Mouse (Mus musculus): ENCODE results near the gene Eps15. TPM values are rescaled to one million over a fixed set of nuclear protein-coding genes. Genes with fewer than 3 reads are reported as not detected.

Gene Eps15
- total RNA-seq, 2 experiments from 2014 or later: 45.7 to 51.3 TPM

DNA sequence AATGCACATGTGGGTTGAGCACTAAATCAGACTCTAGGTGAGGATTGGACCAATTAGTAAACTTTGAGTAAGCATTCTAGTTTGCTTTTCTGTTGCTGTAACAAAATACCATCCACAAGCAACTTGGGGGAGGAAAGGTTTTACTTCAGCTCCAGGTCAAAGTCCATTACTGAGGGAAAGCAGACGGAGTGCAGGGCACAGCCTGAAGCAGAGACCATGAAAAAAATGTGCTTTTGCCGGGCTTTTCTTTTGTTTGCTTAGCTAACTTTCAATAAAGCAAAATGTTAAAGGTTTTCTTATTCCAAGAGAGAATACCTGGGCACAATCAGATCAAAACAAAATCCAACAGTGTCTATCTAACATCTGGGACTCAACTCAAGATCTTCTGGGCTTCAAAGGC, 13.3 kb upstream of the Eps15 start:
- intact Hi-C loops (cut with DNase I): no loop called here
- DNase-seq: no peak

GRCm38 (mm10) chr4:109267452-109267851, 12.6 kb upstream of the Eps15 start:
- no peak for DNase-seq
- intact Hi-C loops (cut with DNase I): no loop called here

DNA sequence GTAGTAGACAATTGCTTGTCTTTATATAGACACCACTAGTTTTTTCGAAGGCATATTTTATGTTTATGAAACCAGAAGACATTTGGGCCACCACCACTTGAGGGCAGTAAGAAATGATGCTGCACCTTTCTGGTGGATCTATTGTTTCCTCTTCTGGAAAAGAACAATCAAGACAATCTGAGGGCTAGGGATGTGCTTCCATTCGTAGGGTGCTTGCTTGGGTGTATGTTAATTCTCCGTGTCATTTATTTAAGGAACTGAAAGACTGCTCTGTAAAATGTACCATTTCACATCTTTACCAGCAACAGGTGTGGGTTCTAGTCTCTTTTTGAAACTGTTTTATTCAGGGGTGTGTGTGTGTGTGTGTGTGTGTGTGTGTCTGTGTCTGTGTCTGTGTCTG, 11.2 kb upstream of the Eps15 start:
- intact Hi-C loops (cut with DNase I): no loop called here
- no peak for DNase-seq

DNA sequence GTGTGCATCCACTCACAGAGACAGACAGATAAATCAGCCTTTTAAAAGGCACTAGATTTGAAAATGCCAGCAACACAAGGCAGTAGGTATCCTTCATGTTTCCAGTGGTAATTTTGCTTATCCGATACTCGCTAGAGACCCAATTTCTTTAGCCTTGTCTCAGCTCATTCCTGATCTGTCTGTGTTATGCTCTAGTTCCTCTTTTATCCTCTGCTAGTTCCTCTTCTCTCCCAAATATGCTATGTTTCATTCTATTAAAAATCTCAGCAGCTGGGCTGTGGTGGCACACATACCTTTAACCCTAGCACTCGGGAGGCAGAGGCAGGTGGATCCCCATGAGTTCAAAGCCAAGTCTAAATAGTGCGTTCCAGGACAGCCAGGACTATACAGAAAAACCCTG, 8.3 kb upstream of the Eps15 start:
- DNase-seq: no peak

GRCm38 (mm10) chr4:109273586-109274240, 6.4 kb upstream of the Eps15 start:
- intact Hi-C loops (cut with DNase I): no loop called here
- no peak for DNase-seq

More for the DNA sequence above, 8.3 kb upstream of the Eps15 start:
- intact Hi-C loops (cut with DNase I): no loop called here

DNA sequence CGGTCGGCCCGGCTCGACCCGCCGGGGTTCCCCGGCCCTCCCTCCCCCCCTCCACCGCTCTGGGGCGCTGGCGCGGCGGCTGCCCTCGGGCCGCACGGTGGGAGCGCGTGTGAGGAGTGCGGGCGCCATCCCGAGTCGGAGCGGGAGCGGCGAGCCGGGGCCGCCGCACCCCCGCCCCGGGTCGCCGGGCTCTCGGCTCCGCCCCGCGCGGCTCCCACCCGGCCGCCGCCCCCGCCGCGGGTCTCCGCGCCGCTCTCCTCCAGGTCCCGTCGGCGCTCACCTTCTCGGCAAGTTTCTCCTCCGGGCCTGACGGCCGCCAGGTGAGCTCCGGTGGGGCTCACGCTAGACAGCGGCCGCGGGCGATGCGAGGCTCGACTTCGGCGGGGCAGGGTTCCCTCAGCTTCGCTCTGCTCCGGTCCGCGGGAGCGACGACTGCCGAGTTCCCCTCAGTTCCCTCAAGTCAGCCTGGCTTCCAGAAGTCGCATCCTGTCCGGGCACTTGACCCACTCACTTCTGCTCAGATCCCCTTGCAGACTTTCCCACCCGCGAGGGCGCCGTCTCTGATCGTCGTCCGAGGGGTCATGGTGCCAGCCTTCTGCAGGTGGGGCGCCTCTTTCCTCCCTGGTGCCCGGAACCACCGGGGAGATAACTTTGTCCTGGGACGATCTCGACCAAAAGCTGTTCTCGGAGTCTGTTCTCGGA, 542 bp downstream of the Eps15 start:
- DNase-seq: peak in 1 of 2 experiments; percentile 41
- intact Hi-C loops (cut with DNase I): loop anchor here (2.0 to 5.0 kb wide), 3 partner anchors 78 to 450 kb away; partner anchors contain the start of genes Faf1 and Osbpl9

DNA sequence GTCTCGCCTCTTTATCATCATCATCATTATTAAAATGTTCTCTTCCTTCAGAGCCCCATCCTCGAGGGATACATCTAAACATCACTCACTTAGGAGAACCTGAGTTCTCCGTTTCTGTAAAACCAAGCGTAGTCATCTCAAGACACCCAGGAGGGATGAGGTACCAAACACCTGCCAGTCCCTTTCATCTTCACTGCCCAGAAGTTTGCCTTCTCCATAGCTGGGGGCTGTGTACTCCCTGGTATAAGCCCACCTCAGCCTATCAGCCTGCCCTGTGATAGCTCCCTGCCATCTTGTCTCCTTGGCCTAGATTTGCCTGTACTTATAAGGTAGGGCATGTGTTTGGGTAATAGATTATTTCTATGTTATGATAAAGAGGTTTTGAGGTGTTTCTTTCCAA, 1.1 kb downstream of the Eps15 start:
- intact Hi-C loops (cut with DNase I): loop anchor here (2.0 to 5.0 kb wide), 3 partner anchors 79 to 450 kb away; partner anchors contain the start of genes Faf1 and Osbpl9

GRCm38 (mm10) chr4:109281946-109282345, 1.9 kb downstream of the Eps15 start:
- intact Hi-C loops (cut with DNase I): loop anchor here (2.0 to 5.0 kb wide), 3 partner anchors 80 to 451 kb away; partner anchors contain the start of genes Faf1 and Osbpl9

More for the DNA sequence above, 1.1 kb downstream of the Eps15 start:
- no peak for DNase-seq

DNA sequence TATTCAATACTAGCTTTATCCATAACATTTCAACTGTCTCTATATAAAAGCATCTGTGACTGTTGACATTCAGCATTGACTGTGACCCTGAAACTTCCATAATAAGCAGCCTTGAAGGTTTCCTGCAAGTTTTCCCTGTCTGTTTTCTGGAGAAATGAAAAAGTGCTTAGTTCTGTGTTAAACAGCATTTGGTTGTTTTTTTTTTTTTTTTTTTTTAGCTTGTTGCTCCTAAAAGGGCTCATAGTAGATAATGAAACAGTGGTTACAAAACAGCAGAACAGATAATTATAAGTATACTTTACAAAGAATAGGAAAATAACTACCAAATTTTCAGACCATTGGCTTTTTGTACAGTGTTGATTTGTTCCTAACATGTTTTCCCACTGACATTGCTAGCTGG, 14.6 kb downstream of the Eps15 start:
- DNase-seq: no peak
- intact Hi-C loops (cut with DNase I): no loop called here

More at GRCm38 (mm10) chr4:109281946-109282345, 1.9 kb downstream of the Eps15 start:
- no peak for DNase-seq

- DNase-seq: no peak
- intact Hi-C loops (cut with DNase I): no loop called here
Observed at GRCm38 (mm10) chr4:109296510-109296909, 16.4 kb downstream of the Eps15 start.

- intact Hi-C loops (cut with DNase I): no loop called here
- no peak for DNase-seq
Observed at GRCm38 (mm10) chr4:109299136-109299535, 19.1 kb downstream of the Eps15 start.

DNA sequence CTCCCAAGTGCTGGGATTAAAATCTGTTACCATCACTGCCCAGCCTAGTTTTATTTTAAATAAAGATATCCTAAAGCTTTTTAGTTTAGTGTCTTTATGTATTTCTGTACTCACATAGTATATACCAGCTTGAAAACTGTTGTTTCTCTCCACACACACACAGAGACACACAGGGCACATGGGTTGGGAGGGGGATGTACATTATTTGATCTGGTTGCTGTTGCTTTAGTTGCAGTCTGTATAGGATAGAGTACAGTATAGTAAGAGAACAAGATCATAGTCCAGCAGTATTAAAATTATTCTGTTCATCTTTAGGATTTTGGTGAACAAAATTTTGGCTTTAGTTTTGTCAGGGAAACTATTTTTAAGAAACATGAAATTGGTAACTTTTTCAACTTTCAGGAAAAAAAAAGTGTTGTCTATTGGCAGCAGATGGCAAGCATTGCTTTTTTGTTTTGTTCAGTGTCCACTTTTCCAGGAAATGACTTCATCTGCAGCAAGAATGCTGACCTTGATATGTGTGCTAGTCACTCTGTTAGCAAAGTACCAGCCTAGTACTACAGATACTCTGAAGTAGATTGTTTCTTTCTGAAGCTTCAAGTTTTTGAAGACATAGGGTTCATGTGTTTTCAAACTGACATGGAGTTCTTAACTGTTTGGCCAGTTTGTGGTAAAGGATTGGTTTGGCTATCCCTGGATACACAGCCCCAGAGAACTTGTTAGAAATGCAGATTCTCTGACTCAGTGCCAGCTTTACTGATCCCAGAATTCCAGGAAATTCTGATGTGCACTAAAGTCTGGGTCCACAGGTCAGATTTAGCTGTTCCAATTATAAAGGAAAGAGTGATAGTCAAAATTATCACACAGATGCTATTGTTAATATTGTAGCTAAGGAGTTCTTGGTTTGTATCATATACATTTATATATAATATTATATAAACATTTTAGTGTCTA, 37.1 kb downstream of the Eps15 start:
- DNase-seq: no peak
- intact Hi-C loops (cut with DNase I): no loop called here

DNA sequence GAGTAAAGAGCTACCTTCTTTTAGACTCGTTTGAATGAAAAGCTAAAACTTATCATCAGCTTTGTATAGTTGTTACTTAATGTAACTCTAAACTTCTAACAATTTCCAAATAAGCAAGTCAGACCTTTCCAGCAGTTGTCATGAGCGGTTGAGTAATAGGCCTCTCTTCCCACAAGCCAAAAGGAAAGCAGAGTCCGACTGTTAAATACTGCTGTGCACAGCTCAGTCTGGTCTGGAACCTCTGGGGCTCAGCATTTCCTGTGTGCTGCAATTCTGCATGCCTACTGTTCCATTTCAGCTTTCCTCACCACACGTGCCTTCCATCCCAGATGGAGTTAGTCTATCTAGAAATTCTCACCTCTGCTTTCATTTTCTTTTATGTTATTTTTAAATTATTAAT, 56.7 kb downstream of the Eps15 start:
- intact Hi-C loops (cut with DNase I): no loop called here

DNA sequence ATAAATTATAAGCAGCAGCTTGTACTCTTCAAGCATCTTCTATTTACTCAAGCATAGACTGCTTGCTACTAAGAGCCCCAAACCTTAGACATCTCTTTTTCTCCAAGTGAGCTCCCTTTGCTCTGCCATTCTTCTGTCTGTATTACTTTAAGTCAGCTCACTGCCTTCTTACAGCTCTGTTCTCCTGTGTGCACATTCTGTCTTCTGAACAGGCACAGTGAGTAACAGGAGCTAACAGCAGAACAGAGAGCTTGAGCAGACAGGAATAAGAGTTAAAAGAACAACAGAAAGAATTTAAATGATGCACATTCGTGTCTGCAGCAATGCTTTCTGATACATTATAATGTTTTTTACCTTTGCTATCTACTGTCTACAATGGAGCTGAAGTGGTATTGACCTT, 61.2 kb downstream of the Eps15 start:
- no peak for DNase-seq
- intact Hi-C loops (cut with DNase I): no loop called here

More for the DNA sequence above, 56.7 kb downstream of the Eps15 start:
- DNase-seq: no peak

DNA sequence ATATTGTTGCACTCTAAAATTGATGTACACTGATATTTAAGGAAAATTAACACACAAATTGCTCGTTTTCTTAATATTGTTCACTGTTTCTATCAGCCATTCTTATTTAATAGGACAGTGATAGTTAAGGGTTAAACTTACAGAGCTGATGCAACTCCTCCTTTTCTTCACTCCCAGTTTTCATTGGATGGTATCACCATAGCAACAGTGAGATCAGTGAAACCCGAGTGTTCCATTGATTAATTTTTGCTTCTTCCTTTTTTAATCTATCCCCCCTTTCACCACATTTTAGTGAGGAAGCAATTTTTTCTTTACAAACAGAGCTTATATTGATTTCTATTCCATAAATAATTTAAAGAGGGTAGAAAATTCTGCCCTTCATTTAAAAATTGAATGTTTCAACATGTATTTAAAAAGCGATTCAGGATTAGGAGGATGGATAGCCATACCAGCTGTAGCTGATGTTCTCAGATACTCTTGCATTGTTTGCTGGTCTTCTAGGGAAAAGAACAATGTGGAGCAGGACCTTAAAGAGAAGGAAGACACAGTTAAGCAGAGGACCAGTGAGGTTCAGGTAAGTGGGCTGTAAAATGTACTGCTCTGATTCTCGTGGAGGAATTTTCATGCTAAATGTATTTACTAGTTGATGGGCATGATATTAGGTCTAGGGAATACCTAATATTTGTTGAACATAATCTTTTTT, 62.9 kb downstream of the Eps15 start:
- no peak for DNase-seq
- intact Hi-C loops (cut with DNase I): no loop called here

- intact Hi-C loops (cut with DNase I): no loop called here
- DNase-seq: no peak
Observed at GRCm38 (mm10) chr4:109343909-109344308, 63.8 kb downstream of the Eps15 start.

- intact Hi-C loops (cut with DNase I): no loop called here
- DNase-seq: no peak
Observed at GRCm38 (mm10) chr4:109378107-109378506, 98.0 kb downstream of the Eps15 start.

GRCm38 (mm10) chr4:109382457-109382856, 102.4 kb downstream of the Eps15 start:
- DNase-seq: no peak
- intact Hi-C loops (cut with DNase I): no loop called here

DNA sequence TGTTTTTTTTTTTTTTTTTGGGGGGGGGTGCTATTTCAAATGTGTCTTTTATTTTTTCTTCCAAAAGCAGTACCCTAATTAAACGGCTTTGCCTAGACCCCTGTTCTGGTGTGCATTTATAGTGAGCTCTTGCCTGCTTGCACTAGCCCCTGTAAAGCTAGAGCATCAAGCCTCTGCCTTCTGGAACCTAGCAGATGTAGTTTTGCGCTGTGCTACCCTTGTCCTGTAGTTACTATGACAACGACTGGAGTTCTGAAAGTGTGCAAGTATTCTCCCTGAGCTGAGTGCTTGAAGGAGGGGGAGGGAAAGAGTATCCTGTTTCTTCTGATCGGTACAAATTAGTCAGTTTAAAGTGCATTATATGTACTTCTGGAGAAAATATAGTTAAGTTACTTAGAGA, 105.5 kb downstream of the Eps15 start:
- intact Hi-C loops (cut with DNase I): no loop called here
- no peak for DNase-seq

- DNase-seq: no peak
- intact Hi-C loops (cut with DNase I): no loop called here
Observed at GRCm38 (mm10) chr4:109393229-109393779, 113.2 kb downstream of the Eps15 start.

All from heart, postnatal 36 days (tissue).